Mouse (Mus musculus) kidney, embryonic 14.5 days (tissue): ENCODE results near the gene Kdsr. TPM values are rescaled to one million over a fixed set of nuclear protein-coding genes. Genes with fewer than 3 reads are reported as not detected.
A peak's percentile ranks its signal among the peaks of the same experiment; 100 is the strongest.

Experiments
- ATAC-seq: fragments of 200-750 bp; cut with Nextera tagmentation; 2 replicates; pipeline ENCODE4 v1.8.0; 2017; ENCODE audit warnings: moderate number of reproducible peaks, mild to moderate bottlenecking, moderate TSS enrichment, moderate library complexity; ENCODE audit not compliant: low FRiP score, low TSS enrichment
- H3K27ac ChIP-seq: fragments of 300-500 bp; sonication (generic); 2 replicates; pipeline ENCODE4 v1.5.1; 2014; ENCODE audit warnings: low read depth, mild to moderate bottlenecking, low read length, moderate library complexity, mixed read lengths
- H3K27me3 ChIP-seq: fragments of 300-500 bp; sonication (generic); 2 replicates; pipeline ENCODE4 v1.6.1; 2014; ENCODE audit warnings: mild to moderate bottlenecking, low read length; ENCODE audit not compliant: control insufficient read depth, insufficient read depth
- H3K36me3 ChIP-seq: fragments of 300-500 bp; sonication (generic); 2 replicates; pipeline ENCODE4 v1.6.1; 2014; ENCODE audit warnings: low read length, mixed read lengths; ENCODE audit not compliant: control insufficient read depth, insufficient read depth
- H3K4me1 ChIP-seq: fragments of 300-500 bp; sonication (generic); 2 replicates; pipeline ENCODE4 v1.6.1; 2014; ENCODE audit warnings: low read length, mixed read lengths; ENCODE audit not compliant: control insufficient read depth, insufficient read depth
- H3K4me2 ChIP-seq: fragments of 300-500 bp; sonication (generic); replicated peaks from 2 replicates; pipeline ENCODE4 v1.6.1; 2014; ENCODE audit warnings: low read depth, mild to moderate bottlenecking, low read length
- H3K4me3 ChIP-seq: fragments of 300-500 bp; sonication (generic); 2 replicates; pipeline ENCODE4 v1.5.1; 2014; ENCODE audit warnings: mild to moderate bottlenecking, low read length
- H3K9ac ChIP-seq: fragments of 300-500 bp; sonication (generic); 2 replicates; pipeline ENCODE4 v1.6.1; 2014; ENCODE audit warnings: low read depth, mild to moderate bottlenecking, low read length, moderate library complexity
- H3K9me3 ChIP-seq: fragments of 300-500 bp; sonication (generic); 2 replicates; pipeline ENCODE4 v1.6.1; 2016; ENCODE audit warnings: low read length; ENCODE audit not compliant: control insufficient read depth
- WGBS: fragments of 180-500 bp; shearing (Covaris S2); extraction: QIAGEN DNeasy Blood & Tissue Kit; methylation state at CpG from one replicate; pipeline ENCODE4 v1.1.7; 2014; 5-methylcytosine and 5-hydroxymethylcytosine counted together
- polyA plus RNA-seq: library from polyadenylated mRNA; unstranded; fragments of >200 nt; fragmentation: Nextera tagmentation; extraction: Ambion mirVana; gene quantifications from 2 replicates; pipeline ENCODE4 v1.2.1, GENCODE M21; 2014

The Kdsr gene
- polyA plus RNA-seq, 1 experiment from 2014 or later = 14.8 TPM

- Histone ChIP-seq H3K4me3 (no peak overlapping the region), H3K9ac (0 out of 2 replicates have a peak overlapping the region, but pooled peaks have one; percentile 12), H3K27me3 (no peaks in the 10 kb centered on the region), H3K27ac (no peak overlapping the region), H3K4me2 (no peak overlapping the region), H3K9me3 (no peaks in the 10 kb centered on the region), H3K36me3 (no peaks in the 10 kb centered on the region), H3K4me1 (peaks cover 4% of the 10 kb centered on the region; the same call in 1 of the 2 replicates)
- 30% methylated on average over 7 of the region's 7 CpGs for WGBS
- ATAC-seq = no peak
Measured at GRCm38 (mm10) chr1:106717071-106717601, 42.4 kb downstream of the Kdsr start.

- 91% methylated on average over 3 of the region's 3 CpGs for whole genome bisulfite sequencing
- no peaks in the 10 kb centered on the region for H3K27me3 ChIP-seq
- H3K4me3 ChIP-seq = no peak overlapping the region
- no peak overlapping the region for H3K27ac ChIP-seq
- H3K36me3 ChIP-seq = no peaks in the 10 kb centered on the region
- ATAC-seq = no peak
- H3K9me3 ChIP-seq = no peaks in the 10 kb centered on the region
- H3K4me2 ChIP-seq = no peak overlapping the region
- peaks cover 10% of the 10 kb centered on the region; the same call in 1 of the 2 replicates for H3K4me1 ChIP-seq
- no peak overlapping the region for H3K9ac ChIP-seq
Measured at GRCm38 (mm10) chr1:106716141-106716540, 43.4 kb downstream of the Kdsr start.

- Histone ChIP-seq H3K27ac (0 out of 2 replicates have a peak overlapping the region, but pooled peaks have one; percentile 24), H3K27me3 (no peaks in the 10 kb centered on the region), H3K9ac (no peak overlapping the region; the same call in 1 of the 2 replicates), H3K36me3 (no peaks in the 10 kb centered on the region), H3K4me3 (no peak overlapping the region), H3K4me2 (peak overlapping the region; percentile 75; the same call in 1 of the 2 replicates), H3K4me1 (peaks cover 10% of the 10 kb centered on the region; the same call in 1 of the 2 replicates), H3K9me3 (no peaks in the 10 kb centered on the region)
- WGBS = 70% methylated on average over 13 of the region's 13 CpGs
- no peak for ATAC-seq
Measured at GRCm38 (mm10) chr1:106715111-106716083, 44.1 kb downstream of the Kdsr start.

- peak; percentile 77 for ATAC-seq
- peaks cover 10% of the 10 kb centered on the region; the same call in 1 of the 2 replicates for H3K4me1 ChIP-seq
- H3K9me3 ChIP-seq = no peaks in the 10 kb centered on the region
- peak overlapping the region; percentile 75 for H3K4me2 ChIP-seq
- WGBS = 3% methylated on average over 21 of the region's 21 CpGs
- H3K36me3 ChIP-seq = no peaks in the 10 kb centered on the region
- peak overlapping the region; percentile 59 for H3K4me3 ChIP-seq
- H3K9ac ChIP-seq = peak overlapping the region; percentile 89
- peak overlapping the region; percentile 93; the same call in 1 of the 2 replicates for H3K27ac ChIP-seq
- no peaks in the 10 kb centered on the region for H3K27me3 ChIP-seq
Measured at GRCm38 (mm10) chr1:106714530-106714981, 45.0 kb downstream of the Kdsr start.

GRCm38 (mm10) chr1:106713621-106714529 lies 45.7 kb downstream of the Kdsr start, which contains the start of gene Bcl2:
TSS of gene Bcl2 (minus strand) at chr1:106714274.
- under 1% methylated on average over 78 of the region's 95 CpGs for WGBS
- peak; percentile 79 for ATAC-seq
- Histone ChIP-seq H3K4me1 (peaks cover 10% of the 10 kb centered on the region; the same call in 1 of the 2 replicates), H3K9ac (peak within 1 kb of the TSS; percentile 89), H3K4me3 (peak within 1 kb of the TSS; percentile 59), H3K4me2 (peak within 1 kb of the TSS; percentile 75), H3K27me3 (no peaks in the 10 kb centered on the region), H3K9me3 (no peaks in the 10 kb centered on the region), H3K27ac (peak within 1 kb of the TSS; percentile 93), H3K36me3 (no peaks in the 10 kb centered on the region)

- H3K4me2 ChIP-seq = peak overlapping the region; percentile 75
- peaks cover 13% of the 10 kb centered on the region; the same call in 1 of the 2 replicates for H3K4me1 ChIP-seq
- ATAC-seq = 0 out of 2 replicates have a peak, but pooled peaks have one; percentile 1
- no peaks in the 10 kb centered on the region for H3K36me3 ChIP-seq
- H3K27ac ChIP-seq = no peak overlapping the region
- H3K27me3 ChIP-seq = no peaks in the 10 kb centered on the region
- 3% methylated on average over 20 of the region's 22 CpGs for WGBS
- peak overlapping the region; percentile 89; the same call in 1 of the 2 replicates for H3K9ac ChIP-seq
- peak overlapping the region; percentile 59 for H3K4me3 ChIP-seq
- H3K9me3 ChIP-seq = no peaks in the 10 kb centered on the region
Measured at GRCm38 (mm10) chr1:106712330-106712729, 47.2 kb downstream of the Kdsr start.

- peak overlapping the region; percentile 59 for H3K4me3 ChIP-seq
- H3K4me1 ChIP-seq = peaks cover 13% of the 10 kb centered on the region; the same call in 1 of the 2 replicates
- no peaks in the 10 kb centered on the region for H3K9me3 ChIP-seq
- peak overlapping the region; percentile 75 for H3K4me2 ChIP-seq
- peak overlapping the region; percentile 89; the same call in 1 of the 2 replicates for H3K9ac ChIP-seq
- ATAC-seq = no peak
- 34% methylated on average over 12 of the region's 12 CpGs for WGBS
- no peak overlapping the region for H3K27ac ChIP-seq
- H3K27me3 ChIP-seq = no peaks in the 10 kb centered on the region
- no peaks in the 10 kb centered on the region for H3K36me3 ChIP-seq
Measured at GRCm38 (mm10) chr1:106711356-106712125, 48.0 kb downstream of the Kdsr start.
